In the genomic region with DNA sequence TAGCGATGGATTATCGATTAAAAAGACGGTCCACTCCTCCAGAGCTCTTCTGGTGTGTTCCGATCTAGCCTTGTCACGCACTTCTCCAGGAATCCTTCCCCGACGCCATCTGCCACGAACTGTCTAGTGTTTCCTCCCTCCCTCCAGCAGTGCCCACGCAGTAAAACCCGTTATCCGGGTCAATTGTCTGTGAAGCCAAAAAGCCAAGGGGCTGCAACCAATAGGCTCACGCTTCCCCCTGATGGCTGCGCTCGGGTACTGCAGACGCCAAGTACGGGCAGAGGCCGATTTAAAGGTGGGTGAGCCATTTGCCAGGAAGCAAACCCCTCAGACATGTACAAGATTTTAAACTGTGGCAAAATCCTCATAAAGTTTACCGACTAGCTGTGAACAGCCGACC, we compare ENCODE assay signal across 8 mouse cellular contexts. TPM values are rescaled to one million over a fixed set of nuclear protein-coding genes. Genes with fewer than 3 reads are reported as not detected.
DNase-seq lines count a peak whose midpoint lies in the region; ATAC-seq lines count a peak whose summit lies in the region.

No protein-coding gene starts in this region.

- no peak overlapping the region for H3K4me2 ChIP-seq in lung, embryonic 16.5 days (ENCODE audit: low read depth, low read length)

- no peaks in the 10 kb centered on the region for H3K4me1 ChIP-seq in lung, embryonic 16.5 days (replicated peaks; ENCODE audit: control insufficient read depth, insufficient read depth, low read length)

- intact Hi-C loops in gastrocnemius, postnatal 14 days (cut with DNase I; ENCODE audit: low total_unique reads): loop anchor here (5.0 to 10.0 kb wide), 2 partner anchors 94 to 187 kb away; no protein-coding TSS in a partner anchor

- H3K9ac ChIP-seq in lung, embryonic 16.5 days (ENCODE audit: low read length): no peak overlapping the region

- peak; percentile 52 to 59 for DNase-seq in B cell, adult 2 months
- DNase-seq in NIH3T3 (ENCODE audit: low read depth): peak; percentile 71
- peak; percentile 91 to 93 for DNase-seq in cerebellum, postnatal 14 days
- DNase-seq in gastrocnemius, postnatal 14 days: peak; percentile 60
- DNase-seq in kidney, postnatal 4 days: peak; percentile 85 to 86
- DNase-seq in ovary, postnatal 36 days (ENCODE audit: low spot score): peak; percentile 63
- peak; percentile 13 to 53 for DNase-seq in urinary bladder, postnatal 36 days (ENCODE audit: low spot score in 2 of 2)

- no peaks in the 10 kb centered on the region for H3K36me3 ChIP-seq in lung, embryonic 16.5 days (ENCODE audit: control insufficient read depth, insufficient read depth, low read length)

- peaks cover 3% of the 10 kb centered on the region; the same call in 1 of the 2 replicates for H3K27me3 ChIP-seq in lung, embryonic 16.5 days (ENCODE audit: control insufficient read depth, insufficient read depth, low read depth, low read length)

- no peak overlapping the region for H3K4me3 ChIP-seq in lung, embryonic 16.5 days (ENCODE audit: low read length)

- H3K27ac ChIP-seq in lung, embryonic 16.5 days (ENCODE audit: low read length): no peak overlapping the region

- WGBS in lung, embryonic 16.5 days: 12% methylated on average over 19 of the region's 19 CpGs

- no peaks in the 10 kb centered on the region for H3K9me3 ChIP-seq in lung, embryonic 16.5 days (ENCODE audit: control insufficient read depth, low read length)

- ATAC-seq in lung, embryonic 16.5 days (ENCODE audit: low read depth): peak; percentile 36; the same call in 1 of the 2 replicates

RNA-seq across cellular contexts. Expression of a gene that starts 20.3 kb away (rescaled TPM):
- total RNA-seq in gastrocnemius, postnatal 14 days (2021): not detected
- polyA plus RNA-seq in lung, embryonic 16.5 days (2015; fragmentation: Nextera tagmentation; extraction: Ambion mirVana): not detected in 2 replicates

RNA-seq across cellular contexts. Expression of a gene that starts 34.3 kb away (rescaled TPM):
- 1 to 10 TPM in 1 of 2 experiments, under 1 TPM in 1; 0.33 to 1.0 TPM for total RNA-seq in gastrocnemius, postnatal 14 days (2021)
- polyA plus RNA-seq in lung, embryonic 16.5 days (2015; fragmentation: Nextera tagmentation; extraction: Ambion mirVana): 1.7 and 1.9 TPM in 2 replicates

Comparison
In these comparisons a context has a peak if more than half of its experiments do, and no peak if none do; other contexts are left out.
1. DNase-seq: peak in every context shown above with its lines; median percentile 92 in cerebellum, postnatal 14 days; 86 in kidney, postnatal 4 days; 71 in NIH3T3; 63 in ovary, postnatal 36 days; 60 in gastrocnemius, postnatal 14 days; 56 in B cell, adult 2 months; 33 in urinary bladder, postnatal 36 days.